In genomic region chr4:65272295-65272694, GRCm38 (mm10) we compare ENCODE assay signal across 12 mouse cellular contexts.
DNase-seq lines count a peak whose midpoint lies in the region; ATAC-seq and TF ChIP-seq lines count a peak whose summit lies in the region.
"Had no signal": no experiment of that assay in that cellular context is flagged by ENCODE, and none has a peak within 500 bp of the region (broad histone marks: within the 10 kb centered on the region; RNA-seq: fewer than 3 reads in every experiment).

No protein-coding gene starts in this region.

- DNase-seq in kidney, adult 2 months: peak; percentile 4
- DNase-seq in kidney, adult 8-10 months: no peak
- peak; percentile 31 for DNase-seq in midbrain, postnatal 0 days (ENCODE audit: low spot score)
- DNase-seq in kidney, postnatal 14 days: peak; percentile 14
- peak; percentile 9 for DNase-seq in lung, postnatal 14 days
- no peak for DNase-seq in heart, postnatal 25 days (ENCODE audit: low spot score)
- DNase-seq: cerebellum, adult 9-11 months; heart, postnatal 36 days had no signal

- H3K36me3 ChIP-seq in kidney, adult 2 months (ENCODE audit: control insufficient read depth, insufficient read depth, low read length): no peaks in the 10 kb centered on the region
- H3K36me3 ChIP-seq in midbrain, postnatal 0 days (ENCODE audit: insufficient read depth, low read length): no peaks in the 10 kb centered on the region
- no peaks in the 10 kb centered on the region for H3K36me3 ChIP-seq in midbrain, embryonic 15.5 days (replicated peaks)

- 33% methylated on average over 4 of the region's 4 CpGs for WGBS in kidney, adult 2 months
- WGBS in midbrain, postnatal 0 days: 46% methylated on average over 4 of the region's 4 CpGs
- WGBS in midbrain, embryonic 15.5 days: 43% methylated on average over 4 of the region's 4 CpGs

- no peak for TF ChIP-seq POLR2A in kidney, adult 2 months (IDR thresholded peaks at IDR 0.05; ENCODE audit: low read depth, low read length)

- no peak overlapping the region for H3K4me2 ChIP-seq in midbrain, postnatal 0 days (ENCODE audit: low read depth, low read length, poor library complexity, severe bottlenecking)
- H3K4me2 ChIP-seq in midbrain, embryonic 15.5 days: no peak overlapping the region
- H3K4me2 ChIP-seq: liver, embryonic 11.5 days had no signal

- no peak overlapping the region for H3K9ac ChIP-seq in midbrain, postnatal 0 days (replicated peaks; ENCODE audit: low read length, poor library complexity, severe bottlenecking)
- H3K9ac ChIP-seq in midbrain, embryonic 15.5 days: no peak overlapping the region

- no peak overlapping the region for H3K27ac ChIP-seq in kidney, adult 2 months (ENCODE audit: insufficient read depth, low read depth, low read length)
- H3K27ac ChIP-seq in midbrain, postnatal 0 days (ENCODE audit: low read depth, low read length): no peak overlapping the region
- H3K27ac ChIP-seq in midbrain, embryonic 15.5 days: no peak overlapping the region
- H3K27ac ChIP-seq: left cerebral cortex, adult 2 months had no signal

- intact Hi-C loops in heart, postnatal 25 days (cut with DNase I): loop anchor here (10.0 kb wide), 1 partner anchor 313 kb away; no protein-coding TSS in a partner anchor

- ATAC-seq in midbrain, postnatal 0 days (ENCODE audit: low FRiP score): no peak
- no peak for ATAC-seq in midbrain, embryonic 15.5 days (replicated peaks)
- ATAC-seq: inflammation-experienced regulatory T-cells, adult 6 months had no signal

- no peaks in the 10 kb centered on the region for H3K27me3 ChIP-seq in kidney, adult 2 months (replicated peaks; ENCODE audit: control insufficient read depth, insufficient read depth, low read length)
- H3K27me3 ChIP-seq in midbrain, postnatal 0 days (ENCODE audit: insufficient read depth, low read length): no peaks in the 10 kb centered on the region
- H3K27me3 ChIP-seq in midbrain, embryonic 15.5 days (replicated peaks): no peaks in the 10 kb centered on the region

- H3K9me3 ChIP-seq in midbrain, postnatal 0 days (ENCODE audit: low read length): no peaks in the 10 kb centered on the region
- H3K9me3 ChIP-seq in midbrain, embryonic 15.5 days: no peaks in the 10 kb centered on the region

- H3K4me3 ChIP-seq in kidney, adult 2 months (ENCODE audit: insufficient read depth, low read depth, low read length): no peak overlapping the region
- no peak overlapping the region for H3K4me3 ChIP-seq in midbrain, postnatal 0 days (ENCODE audit: low read depth, low read length)
- no peak overlapping the region for H3K4me3 ChIP-seq in midbrain, embryonic 15.5 days
- H3K4me3 ChIP-seq: left cerebral cortex, adult 2 months had no signal

- no peaks in the 10 kb centered on the region for H3K4me1 ChIP-seq in kidney, adult 2 months (ENCODE audit: control insufficient read depth, insufficient read depth, low read length)
- no peaks in the 10 kb centered on the region for H3K4me1 ChIP-seq in midbrain, postnatal 0 days (ENCODE audit: insufficient read depth, low read length)
- no peaks in the 10 kb centered on the region for H3K4me1 ChIP-seq in midbrain, embryonic 15.5 days

- no peak for TF ChIP-seq CTCF in kidney, adult 2 months (conservative IDR thresholded peaks at IDR 0.05; ENCODE audit: insufficient read depth, insufficient read length, low read depth, low read length)
- TF ChIP-seq CTCF in midbrain, postnatal 0 days (IDR thresholded peaks at IDR 0.05): no peak

Comparison
In these comparisons a context has a peak if more than half of its experiments do, and no peak if none do; other contexts are left out.
1. DNase-seq: peak in kidney, adult 2 months (single experiment), midbrain, postnatal 0 days (single experiment), kidney, postnatal 14 days (single experiment) and lung, postnatal 14 days (single experiment); none in kidney, adult 8-10 months (0 of 2) and heart, postnatal 25 days (single experiment).